Mouse (Mus musculus): ENCODE measurements around the gene Col27a1. TPM values are rescaled to one million over a fixed set of nuclear protein-coding genes. Genes with fewer than 3 reads are reported as not detected.

Col27a1 gene
- polyA plus RNA-seq, 1 experiment from 2014 or later: 3.8 TPM

DNA sequence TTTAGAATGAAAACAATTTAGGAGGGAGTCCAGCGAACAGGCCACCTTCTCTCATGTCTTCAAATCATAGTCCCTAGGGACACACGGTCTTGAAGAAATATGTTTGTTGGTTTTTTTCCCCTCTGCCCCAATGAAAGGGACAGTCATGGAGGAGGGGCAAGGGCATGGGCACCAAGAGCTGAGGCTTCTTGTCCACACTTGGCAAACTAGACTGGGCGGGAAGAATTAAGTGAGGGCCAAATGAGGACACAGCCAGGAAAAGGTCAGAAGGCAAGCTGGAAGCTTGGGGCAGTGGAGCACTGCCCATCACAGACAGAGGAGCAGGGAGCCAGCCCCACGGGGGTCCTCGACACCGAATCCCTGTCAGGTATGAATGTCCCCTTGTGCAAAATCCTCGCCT lies 9.9 kb upstream of the Col27a1 start:
- H3K27me3 ChIP-seq (replicated peaks): 0 out of 2 replicates have a peak, but pooled peaks cover 3% of the 10 kb centered on the region
- whole genome bisulfite sequencing: 74% methylated on average over 7 of the region's 7 CpGs
- H3K4me2 ChIP-seq: no peak overlapping the region
- no peak overlapping the region for H3K9ac ChIP-seq
- ATAC-seq (ENCODE audit: insufficient number of reproducible peaks, low FRiP score): no peak
- no peaks in the 10 kb centered on the region for H3K9me3 ChIP-seq (replicated peaks)
- H3K4me3 ChIP-seq: no peak overlapping the region
- H3K4me1 ChIP-seq (replicated peaks): peaks cover 29% of the 10 kb centered on the region
- H3K36me3 ChIP-seq: no peaks in the 10 kb centered on the region
- no peak overlapping the region for H3K27ac ChIP-seq (ENCODE audit: poor library complexity, severe bottlenecking)

DNA sequence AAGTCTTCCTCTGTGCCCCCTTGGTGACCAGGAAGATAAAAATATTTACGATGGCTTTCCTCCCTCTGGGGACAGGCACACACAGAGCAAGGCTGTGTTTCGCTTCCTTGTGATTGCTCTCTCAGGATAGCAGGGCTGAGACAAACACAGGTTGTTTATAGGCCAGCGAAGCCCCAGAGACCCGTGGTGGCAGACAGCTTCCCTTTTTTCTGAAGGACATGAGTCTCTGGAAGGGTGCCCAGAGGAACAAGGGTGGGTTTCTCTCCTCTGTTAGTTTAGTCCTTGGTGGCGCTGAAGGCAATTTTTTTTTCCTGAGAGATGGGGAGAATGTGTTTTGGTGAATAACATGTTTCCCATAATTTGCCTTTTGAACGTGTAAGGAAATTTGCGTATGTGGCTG lies 8.2 kb upstream of the Col27a1 start:
- Histone ChIP-seq H3K4me3 (no peak overlapping the region), H3K27me3 (replicated peaks) (0 out of 2 replicates have a peak, but pooled peaks cover 5% of the 10 kb centered on the region), H3K9ac (no peak overlapping the region), H3K36me3 (no peaks in the 10 kb centered on the region), H3K27ac (ENCODE audit: poor library complexity, severe bottlenecking) (no peak overlapping the region), H3K9me3 (replicated peaks) (no peaks in the 10 kb centered on the region), H3K4me2 (no peak overlapping the region), H3K4me1 (replicated peaks) (peaks cover 29% of the 10 kb centered on the region)
- whole genome bisulfite sequencing: 66% methylated on average over 7 of the region's 7 CpGs
- no peak for ATAC-seq (ENCODE audit: insufficient number of reproducible peaks, low FRiP score)

DNA sequence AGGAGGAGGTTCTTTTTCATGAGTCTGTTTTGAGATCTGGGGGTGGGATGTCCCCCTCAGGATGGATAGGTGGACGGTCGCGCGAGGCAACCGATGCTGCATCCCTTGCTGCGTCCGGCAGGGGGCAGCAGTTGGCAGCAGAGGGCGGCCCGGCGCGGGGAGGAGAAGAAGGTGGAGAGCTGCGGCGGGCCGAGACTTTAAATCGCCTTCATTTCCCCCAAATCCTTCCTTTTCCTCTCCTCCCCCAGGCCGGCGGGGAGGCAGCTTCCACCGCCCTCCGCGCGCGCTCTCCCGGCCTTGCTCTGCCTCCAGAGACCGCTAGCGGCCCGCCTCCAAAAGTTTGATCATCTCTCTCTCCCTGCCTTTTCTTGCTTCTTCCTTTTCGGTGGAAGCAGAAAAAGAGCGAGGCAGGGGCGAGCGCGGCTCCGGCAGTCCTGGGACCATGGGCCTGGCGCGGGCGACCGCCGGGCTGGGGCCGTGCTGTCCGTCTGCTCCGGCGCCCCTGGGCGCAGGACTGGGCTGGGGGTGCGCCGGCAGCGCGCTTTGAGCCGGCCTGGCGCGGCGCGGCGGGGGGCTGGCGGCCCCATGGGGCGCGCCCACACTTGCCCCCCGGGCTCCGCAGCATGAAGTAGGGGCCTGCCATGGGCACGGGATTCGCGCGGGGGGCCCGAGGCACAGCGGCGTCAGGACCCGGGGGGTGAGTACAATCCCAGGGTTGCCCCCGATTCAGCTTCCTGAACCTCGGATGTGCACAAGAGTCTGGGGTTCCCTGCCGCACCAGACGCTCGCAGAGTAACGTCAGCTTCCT lies 1.6 kb downstream of the Col27a1 start:
- under 1% methylated on average over 65 of the region's 71 CpGs for WGBS
- Histone ChIP-seq H3K9ac (peak overlapping the region; percentile 89), H3K4me1 (replicated peaks) (peaks cover 30% of the 10 kb centered on the region), H3K36me3 (no peaks in the 10 kb centered on the region), H3K27ac (ENCODE audit: poor library complexity, severe bottlenecking) (0 out of 2 replicates have a peak overlapping the region, but pooled peaks have one; percentile 7), H3K9me3 (replicated peaks) (no peaks in the 10 kb centered on the region), H3K4me3 (peak overlapping the region; percentile 78), H3K27me3 (replicated peaks) (peaks cover 48% of the 10 kb centered on the region), H3K4me2 (peak overlapping the region; percentile 99)
- ATAC-seq (ENCODE audit: insufficient number of reproducible peaks, low FRiP score): 0 out of 2 replicates have a peak, but pooled peaks have one; percentile 8

- H3K4me1 ChIP-seq (replicated peaks): peaks cover 30% of the 10 kb centered on the region
- H3K36me3 ChIP-seq: no peaks in the 10 kb centered on the region
- peak overlapping the region; percentile 99 for H3K4me2 ChIP-seq
- H3K9me3 ChIP-seq (replicated peaks): no peaks in the 10 kb centered on the region
- 3% methylated on average over 24 of the region's 24 CpGs for WGBS
- 0 out of 2 replicates have a peak overlapping the region, but pooled peaks have one; percentile 7 for H3K27ac ChIP-seq (ENCODE audit: poor library complexity, severe bottlenecking)
- peak overlapping the region; percentile 78 for H3K4me3 ChIP-seq
- peaks cover 45% of the 10 kb centered on the region for H3K27me3 ChIP-seq (replicated peaks)
- H3K9ac ChIP-seq: peak overlapping the region; percentile 89
- ATAC-seq (ENCODE audit: insufficient number of reproducible peaks, low FRiP score): peak; percentile 72
These were observed 2.3 kb downstream of the Col27a1 start for GRCm38 (mm10) chr4:63215993-63216531.

- Histone ChIP-seq H3K27ac (ENCODE audit: poor library complexity, severe bottlenecking) (no peak overlapping the region), H3K4me1 (replicated peaks) (peaks cover 30% of the 10 kb centered on the region), H3K4me3 (peak overlapping the region; percentile 78), H3K9me3 (replicated peaks) (no peaks in the 10 kb centered on the region), H3K36me3 (no peaks in the 10 kb centered on the region), H3K4me2 (peak overlapping the region; percentile 99), H3K9ac (peak overlapping the region; percentile 89), H3K27me3 (replicated peaks) (peaks cover 43% of the 10 kb centered on the region)
- 35% methylated on average over 9 of the region's 9 CpGs for WGBS
- 0 out of 2 replicates have a peak, but pooled peaks have one; percentile 22 for ATAC-seq (ENCODE audit: insufficient number of reproducible peaks, low FRiP score)
These were observed 2.8 kb downstream of the Col27a1 start for GRCm38 (mm10) chr4:63216566-63216965.

DNA sequence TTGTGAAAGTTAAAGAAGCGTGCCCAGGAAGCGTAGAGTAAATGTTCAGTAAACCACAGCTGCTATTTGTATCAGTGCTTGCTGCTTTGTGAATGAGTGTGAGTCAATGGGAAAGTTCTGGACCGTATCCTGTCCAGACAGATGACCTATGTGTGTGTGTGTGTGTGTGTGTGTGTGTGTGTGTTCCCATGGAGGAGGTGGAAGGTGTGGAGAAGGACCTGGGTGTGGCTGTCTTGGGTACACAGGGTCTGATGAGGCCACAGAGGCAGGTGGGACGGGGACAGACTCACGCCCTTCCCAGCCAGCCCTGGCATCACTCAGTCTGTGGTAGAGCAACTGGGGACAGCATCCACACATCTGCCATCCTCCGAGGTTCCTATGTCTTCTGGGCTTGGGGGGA lies 3.7 kb downstream of the Col27a1 start:
- no peaks in the 10 kb centered on the region for H3K9me3 ChIP-seq (replicated peaks)
- peaks cover 37% of the 10 kb centered on the region for H3K27me3 ChIP-seq (replicated peaks)
- H3K4me1 ChIP-seq (replicated peaks): peaks cover 30% of the 10 kb centered on the region
- whole genome bisulfite sequencing: 80% methylated on average over 6 of the region's 6 CpGs
- no peak overlapping the region for H3K9ac ChIP-seq
- H3K4me3 ChIP-seq: no peak overlapping the region
- H3K27ac ChIP-seq (ENCODE audit: poor library complexity, severe bottlenecking): no peak overlapping the region
- H3K36me3 ChIP-seq: no peaks in the 10 kb centered on the region
- H3K4me2 ChIP-seq: no peak overlapping the region
- no peak for ATAC-seq (ENCODE audit: insufficient number of reproducible peaks, low FRiP score)

DNA sequence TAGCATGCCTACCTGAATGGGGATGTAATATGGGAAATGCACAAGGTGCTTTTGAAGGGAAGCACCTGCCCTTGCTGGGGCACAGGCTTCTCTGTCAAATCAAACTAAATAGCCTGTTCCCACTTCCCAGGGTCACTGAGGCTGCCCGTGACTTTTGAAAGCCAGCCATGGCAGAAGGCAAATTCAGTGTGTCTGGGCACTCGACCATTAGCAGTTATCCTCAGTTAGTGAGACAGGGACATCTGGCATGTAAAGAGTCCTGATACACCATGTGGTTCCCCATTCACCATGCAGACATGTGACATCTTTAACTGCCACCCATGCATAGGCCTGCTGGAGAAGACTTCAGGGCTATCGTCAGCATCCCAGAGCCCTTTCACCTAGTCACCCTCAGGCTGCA lies 5.3 kb downstream of the Col27a1 start:
- no peaks in the 10 kb centered on the region for H3K9me3 ChIP-seq (replicated peaks)
- 83% methylated on average over 3 of the region's 3 CpGs for WGBS
- peaks cover 25% of the 10 kb centered on the region for H3K4me1 ChIP-seq (replicated peaks)
- no peak overlapping the region for H3K4me3 ChIP-seq
- ATAC-seq (ENCODE audit: insufficient number of reproducible peaks, low FRiP score): no peak
- no peak overlapping the region for H3K9ac ChIP-seq
- no peak overlapping the region for H3K27ac ChIP-seq (ENCODE audit: poor library complexity, severe bottlenecking)
- H3K27me3 ChIP-seq (replicated peaks): peaks cover 27% of the 10 kb centered on the region
- H3K36me3 ChIP-seq: no peaks in the 10 kb centered on the region
- H3K4me2 ChIP-seq: no peak overlapping the region

- WGBS: 52% methylated on average over 6 of the region's 6 CpGs
These were observed 5.8 kb downstream of the Col27a1 start for GRCm38 (mm10) chr4:63219635-63220034.

DNA sequence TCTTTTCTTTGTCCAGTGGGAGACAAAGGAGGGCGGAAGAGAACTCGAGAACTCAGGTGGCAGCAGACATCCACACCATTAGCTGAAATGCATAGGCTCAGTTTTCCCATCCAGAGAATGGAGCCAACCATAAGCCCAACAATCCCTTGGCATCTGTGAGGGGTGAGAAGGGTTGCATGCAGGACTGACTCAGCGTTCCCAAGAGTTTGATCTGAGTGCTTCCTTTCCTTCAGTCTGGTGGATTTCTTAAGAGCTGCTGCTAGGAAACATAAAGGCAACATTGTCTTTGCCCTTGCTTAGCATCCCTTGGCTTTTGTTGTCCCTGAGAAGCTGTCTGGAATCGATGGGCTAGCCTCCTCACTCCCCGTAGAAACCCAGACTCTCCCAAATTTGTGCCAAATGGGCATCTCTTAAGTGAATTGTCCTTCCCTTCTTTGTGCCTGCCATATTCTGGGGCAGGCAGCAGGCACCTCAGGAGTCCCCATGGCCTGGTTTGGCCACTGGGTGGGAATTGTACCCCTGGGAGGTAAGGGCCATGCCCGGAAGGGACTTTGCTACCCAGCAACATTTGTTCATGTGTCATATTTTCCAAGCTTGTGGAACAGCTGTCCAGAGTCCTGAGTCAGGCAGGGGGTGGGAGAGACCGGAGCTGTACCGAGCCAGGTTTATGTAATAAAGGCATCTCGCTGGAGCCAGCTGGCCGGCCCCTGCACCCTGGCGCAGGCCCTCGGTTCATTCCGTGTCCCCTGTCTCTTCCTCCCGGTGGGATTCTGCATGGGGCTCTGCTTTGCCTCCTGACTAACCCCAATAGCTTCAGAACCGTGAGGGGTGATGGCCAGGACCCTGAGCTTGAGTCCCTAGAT lies 7.5 kb downstream of the Col27a1 start:
- Histone ChIP-seq H3K4me2 (no peak overlapping the region), H3K9ac (no peak overlapping the region), H3K36me3 (0 out of 2 replicates have a peak, but pooled peaks cover 5% of the 10 kb centered on the region), H3K27me3 (replicated peaks) (peaks cover 19% of the 10 kb centered on the region), H3K4me1 (replicated peaks) (peaks cover 22% of the 10 kb centered on the region), H3K9me3 (replicated peaks) (no peaks in the 10 kb centered on the region), H3K27ac (ENCODE audit: poor library complexity, severe bottlenecking) (no peak overlapping the region), H3K4me3 (no peak overlapping the region)
- ATAC-seq (ENCODE audit: insufficient number of reproducible peaks, low FRiP score): no peak
- WGBS: 83% methylated on average over 15 of the region's 15 CpGs

More at GRCm38 (mm10) chr4:63219635-63220034, 5.8 kb downstream of the Col27a1 start:
- Histone ChIP-seq H3K36me3 (0 out of 2 replicates have a peak, but pooled peaks cover 1% of the 10 kb centered on the region), H3K9me3 (replicated peaks) (no peaks in the 10 kb centered on the region), H3K9ac (no peak overlapping the region), H3K4me1 (replicated peaks) (peaks cover 19% of the 10 kb centered on the region), H3K4me3 (no peak overlapping the region), H3K4me2 (no peak overlapping the region), H3K27ac (ENCODE audit: poor library complexity, severe bottlenecking) (no peak overlapping the region), H3K27me3 (replicated peaks) (peaks cover 21% of the 10 kb centered on the region)
- ATAC-seq (ENCODE audit: insufficient number of reproducible peaks, low FRiP score): no peak

GRCm38 (mm10) chr4:63222246-63222645 lies 8.4 kb downstream of the Col27a1 start:
- H3K27ac ChIP-seq (ENCODE audit: poor library complexity, severe bottlenecking): no peak overlapping the region
- no peak overlapping the region for H3K4me3 ChIP-seq
- WGBS: 85% methylated on average over 8 of the region's 8 CpGs
- H3K9me3 ChIP-seq (replicated peaks): no peaks in the 10 kb centered on the region
- no peak for ATAC-seq (ENCODE audit: insufficient number of reproducible peaks, low FRiP score)
- no peak overlapping the region for H3K9ac ChIP-seq
- H3K4me2 ChIP-seq: no peak overlapping the region
- H3K27me3 ChIP-seq (replicated peaks): peaks cover 11% of the 10 kb centered on the region; the same call in 1 of the 2 replicates
- H3K4me1 ChIP-seq (replicated peaks): peaks cover 23% of the 10 kb centered on the region
- H3K36me3 ChIP-seq: 0 out of 2 replicates have a peak, but pooled peaks cover 5% of the 10 kb centered on the region
